Mouse (Mus musculus) MEL (cell line): ENCODE measurements around the gene Itgb3. TPM values are rescaled to one million over a fixed set of nuclear protein-coding genes. Genes with fewer than 3 reads are reported as not detected.

ENCODE experiments used
- DNase-seq: peaks from one replicate; pipeline ENCODE4 v3.0.0; 2011; ENCODE audit warnings: low read depth, low spot score
- H3K27ac ChIP-seq: 2 replicates; pipeline ENCODE4 v1.5.1; 2012; ENCODE audit warnings: low read depth, mild to moderate bottlenecking, control low read depth, low read length, moderate library complexity; ENCODE audit not compliant: control insufficient read depth
- H3K27me3 ChIP-seq, 2 experiments: fragments of 150-350 bp in 1 of 2; sonication (generic) in 1 of 2; 2 replicates each; pipeline ENCODE4 v1.6.1; 2012; ENCODE audit warnings: low read length in 2 of 2, mild to moderate bottlenecking in 2 of 2, improper control_type of control experiment in 1 of 2, moderate library complexity in 1 of 2; ENCODE audit not compliant: insufficient read depth in 2 of 2, control insufficient read depth in 1 of 2
- H3K36me3 ChIP-seq, 2 experiments: 2 replicates each; pipeline ENCODE4 v1.6.1; 2012 to 2014; ENCODE audit warnings: low read length in 2 of 2, improper control_type of control experiment in 1 of 2, inconsistent platforms in 1 of 2, mild to moderate bottlenecking in 1 of 2; ENCODE audit not compliant: insufficient read depth in 2 of 2, control insufficient read depth in 1 of 2
- H3K4me1 ChIP-seq, 2 experiments: fragments of 150-350 bp in 1 of 2; sonication (generic) in 1 of 2; 2 replicates each; pipeline ENCODE4 v1.6.1; 2012; ENCODE audit warnings: low read length in 2 of 2, improper control_type of control experiment in 1 of 2, mild to moderate bottlenecking in 1 of 2; ENCODE audit not compliant: insufficient read depth in 2 of 2, control insufficient read depth in 1 of 2
- H3K4me3 ChIP-seq, 2 experiments: fragments of 150-350 bp in 1 of 2; sonication (generic) in 1 of 2; 2 replicates each; pipeline ENCODE4 v1.5.1; 2012; ENCODE audit warnings: low read depth in 2 of 2, low read length in 2 of 2, mild to moderate bottlenecking in 2 of 2, moderate library complexity in 2 of 2, control low read depth in 1 of 2, improper control_type of control experiment in 1 of 2; ENCODE audit not compliant: control insufficient read depth in 1 of 2, insufficient read depth in 1 of 2
- H3K79me2 ChIP-seq: 2 replicates; pipeline ENCODE4 v1.6.1; 2012; ENCODE audit warnings: mild to moderate bottlenecking, low read length, moderate library complexity; ENCODE audit not compliant: control insufficient read depth, poor library complexity, insufficient read depth
- H3K9ac ChIP-seq: 2 replicates; pipeline ENCODE4 v1.6.1; 2012; ENCODE audit warnings: low read depth, mild to moderate bottlenecking, control low read depth, low read length, moderate library complexity; ENCODE audit not compliant: control insufficient read depth, poor library complexity, severe bottlenecking
- H3K9me3 ChIP-seq: fragments of 150-350 bp; sonication (generic); replicated peaks from 2 replicates; pipeline ENCODE4 v1.6.1; 2012; ENCODE audit warnings: mild to moderate bottlenecking, low read length, improper control_type of control experiment, moderate library complexity; ENCODE audit not compliant: insufficient read depth
- CTCF ChIP-seq, 3 experiments: IDR thresholded peaks in 2 of 3; conservative IDR thresholded peaks in 1 of 3; 2 replicates each; pipeline ENCODE4 v1.5.1; 2011 to 2012; ENCODE audit warnings: low read length in 3 of 3, low read depth in 2 of 3, mild to moderate bottlenecking in 2 of 3, improper control_type of control experiment in 1 of 3, inconsistent platforms in 1 of 3, mixed read lengths in 1 of 3, moderate library complexity in 1 of 3; ENCODE audit not compliant: control insufficient read depth in 1 of 3, insufficient read depth in 1 of 3, poor library complexity in 1 of 3, severe bottlenecking in 1 of 3
- E2F4 ChIP-seq: IDR thresholded peaks from 2 replicates; pipeline ENCODE4 v1.6.1; 2011; ENCODE audit warnings: low read depth, low read length, improper control_type of control experiment, borderline replicate concordance
- EP300 ChIP-seq, 2 experiments: IDR thresholded peaks; 2 replicates each; pipeline ENCODE4 v1.6.1; 2011; ENCODE audit warnings: improper control_type of control experiment in 2 of 2, low read length in 2 of 2, low read depth in 1 of 2, mild to moderate bottlenecking in 1 of 2
- HCFC1 ChIP-seq: IDR thresholded peaks from 2 replicates; pipeline ENCODE4 v1.6.1; 2012; ENCODE audit warnings: low read depth, mild to moderate bottlenecking, inconsistent platforms, low read length, improper control_type of control experiment, moderate library complexity
- JUND ChIP-seq: IDR thresholded peaks from 2 replicates; pipeline ENCODE4 v1.6.1; 2011; ENCODE audit warnings: low read depth, mild to moderate bottlenecking, improper control_type of control experiment, low read length
- MAX ChIP-seq: IDR thresholded peaks from 2 replicates; pipeline ENCODE4 v1.6.1; 2011; ENCODE audit warnings: low read length, improper control_type of control experiment
- MAZ ChIP-seq: IDR thresholded peaks from 2 replicates; pipeline ENCODE4 v1.6.1; 2012; ENCODE audit warnings: low read depth, mild to moderate bottlenecking, inconsistent platforms, low read length, improper control_type of control experiment
- MEF2A ChIP-seq: IDR thresholded peaks from 2 replicates; pipeline ENCODE4 v1.6.1; 2014; ENCODE audit warnings: low read depth, mild to moderate bottlenecking, inconsistent platforms, low read length, improper control_type of control experiment; ENCODE audit not compliant: poor library complexity, insufficient replicate concordance, severe bottlenecking; ENCODE audit errors: extremely low read depth
- NELFE ChIP-seq: IDR thresholded peaks from 2 replicates; pipeline ENCODE4 v1.6.1; 2011; ENCODE audit warnings: low read depth, low read length, improper control_type of control experiment
- POLR2AphosphoS5 ChIP-seq: IDR thresholded peaks from 2 replicates; pipeline ENCODE4 v1.6.1; 2012; ENCODE audit warnings: low read depth, borderline replicate concordance, mild to moderate bottlenecking, inconsistent platforms, low read length, moderate library complexity, mixed read lengths
- RAD21 ChIP-seq: IDR thresholded peaks from 2 replicates; pipeline ENCODE4 v1.6.1; 2011; ENCODE audit warnings: mild to moderate bottlenecking, low read depth, low read length, improper control_type of control experiment
- RCOR1 ChIP-seq: IDR thresholded peaks from 2 replicates; pipeline ENCODE4 v1.6.1; 2012; ENCODE audit warnings: low read depth, mild to moderate bottlenecking, inconsistent platforms, low read length, improper control_type of control experiment
- SMC3 ChIP-seq: IDR thresholded peaks from 2 replicates; pipeline ENCODE4 v1.6.1; 2011; ENCODE audit warnings: low read depth, low read length, improper control_type of control experiment
- TAL1 ChIP-seq: IDR thresholded peaks from 2 replicates; pipeline ENCODE4 v1.6.1; 2012; ENCODE audit warnings: mild to moderate bottlenecking, inconsistent platforms, low read length, moderate library complexity, mixed read lengths
- TBP ChIP-seq: IDR thresholded peaks from 2 replicates; pipeline ENCODE4 v1.8.0; 2011; ENCODE audit warnings: low read depth, low read length, improper control_type of control experiment
- TCF12 ChIP-seq: IDR thresholded peaks from 2 replicates; pipeline ENCODE4 v1.6.1; 2014; ENCODE audit warnings: low read depth, mild to moderate bottlenecking, inconsistent platforms, low read length, improper control_type of control experiment, moderate library complexity
- UBTF ChIP-seq: IDR thresholded peaks from 2 replicates; pipeline ENCODE4 v1.6.1; 2012; ENCODE audit warnings: low read depth, mild to moderate bottlenecking, inconsistent platforms, low read length, improper control_type of control experiment, moderate library complexity, borderline replicate concordance; ENCODE audit not compliant: insufficient read depth
- USF1 ChIP-seq: IDR thresholded peaks from 2 replicates; pipeline ENCODE4 v1.6.1; 2014; ENCODE audit warnings: low read depth, mild to moderate bottlenecking, inconsistent platforms, low read length, improper control_type of control experiment, moderate library complexity
- ZC3H11A ChIP-seq: IDR thresholded peaks from 2 replicates; pipeline ENCODE4 v1.6.1; 2012; ENCODE audit warnings: low read depth, mild to moderate bottlenecking, inconsistent platforms, low read length, improper control_type of control experiment
- ZMIZ1 ChIP-seq: IDR thresholded peaks from 2 replicates; pipeline ENCODE4 v1.6.1; 2012; ENCODE audit warnings: low read depth, mild to moderate bottlenecking, inconsistent platforms, low read length, improper control_type of control experiment, moderate library complexity
- polyA plus RNA-seq, 2 experiments: library from polyadenylated mRNA; stranded (reverse) in 1 of 2; unstranded in 1 of 2; fragments of >175 nt in 1 of 2; fragments of >200 nt in 1 of 2; gene quantifications; 2 replicates each; pipeline versions ENCODE4 v1.2.1 to v1.2.4; 2012; ENCODE audit warnings: low replicate concordance in 2 of 2, low read depth in 1 of 2; ENCODE audit not compliant: insufficient read length in 2 of 2, insufficient read depth in 1 of 2, missing spikeins in 1 of 2
- total RNA-seq: library from RNA; depleted of rRNA; stranded (reverse); fragments of 300-350 nt; gene quantifications from 2 replicates; pipeline ENCODE4 v1.2.3, GENCODE M21; 2012

The Itgb3 gene
- total and polyA plus RNA-seq, 3 experiments: 0.08 to 0.32 TPM; not detected in 1

DNA sequence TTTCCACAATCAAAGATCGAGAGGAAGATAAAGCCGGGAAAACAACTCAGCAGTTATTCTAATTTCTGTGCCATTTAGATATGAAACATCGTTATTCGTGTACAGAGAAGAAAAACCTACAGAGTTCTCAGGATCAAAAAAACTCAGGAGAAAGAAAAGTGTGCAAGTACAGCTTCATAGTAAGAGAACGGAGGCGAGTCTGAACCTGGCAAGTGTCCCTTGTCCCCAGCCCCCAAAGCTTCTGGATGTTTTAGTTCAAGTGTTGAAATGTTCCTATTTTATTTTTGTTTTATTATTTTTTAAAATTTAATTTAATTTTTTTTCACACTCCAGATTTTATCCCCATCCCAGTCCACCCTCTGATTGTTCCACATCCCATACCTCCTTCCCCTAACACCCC lies 85.4 kb downstream of the Itgb3 start:
- no peaks in the 10 kb centered on the region for H3K4me1 ChIP-seq
- H3K79me2 ChIP-seq: no peaks in the 10 kb centered on the region
- no peak overlapping the region for H3K27ac ChIP-seq
- no peak overlapping the region for H3K9ac ChIP-seq
- no peaks in the 10 kb centered on the region for H3K9me3 ChIP-seq
- no peak overlapping the region for H3K4me3 ChIP-seq
- peaks cover 5 to 10% of the 10 kb centered on the region in 2 experiments; a peak in 3 of 4 replicates for H3K27me3 ChIP-seq
- DNase-seq: no peak
- H3K36me3 ChIP-seq: no peaks in the 10 kb centered on the region
- no peak for TF ChIP-seq MAZ
- no peak for TF ChIP-seq RAD21
- TF ChIP-seq EP300 (IDR thresholded peaks at IDR 0.05; ENCODE audit: low read depth in 1 of 2, low read length in 2 of 2): no peak
- TF ChIP-seq E2F4: no peak
- TF ChIP-seq TCF12: no peak
- TF ChIP-seq, all 39 proteins: peak for 0

GRCm38 (mm10) chr11:104704097-104704496 lies 96.3 kb downstream of the Itgb3 start:
- DNase-seq: no peak

GRCm38 (mm10) chr11:104707084-104707483 lies 99.3 kb downstream of the Itgb3 start:
- no peaks in the 10 kb centered on the region for H3K79me2 ChIP-seq
- H3K4me3 ChIP-seq: no peak overlapping the region
- H3K9ac ChIP-seq: no peak overlapping the region
- TF ChIP-seq MEF2A (no peak), SMC3 (peak; percentile 32), TBP (no peak), RCOR1 (no peak), NELFE (no peak), TAL1 (no peak), MAX (no peak), RAD21 (peak; percentile 26), E2F4 (no peak), HCFC1 (no peak), ZMIZ1 (no peak), CTCF (IDR thresholded peaks at IDR 0.05 in 2 of 3, conservative IDR thresholded peaks at IDR 0.05 in 1 of 3; ENCODE audit: control insufficient read depth in 1 of 3, insufficient read depth in 1 of 3, low read depth in 2 of 3, low read length in 3 of 3, poor library complexity in 1 of 3, severe bottlenecking in 1 of 3) (peak; percentile 9 to 47 (median 41); a peak in 5 of 6 replicates), USF1 (no peak)
- no peaks in the 10 kb centered on the region for H3K36me3 ChIP-seq
- peak; percentile 32 for DNase-seq
- no peaks in the 10 kb centered on the region for H3K9me3 ChIP-seq
- peaks cover 0 to 5% of the 10 kb centered on the region in 2 experiments; a peak in 2 of 4 replicates for H3K27me3 ChIP-seq
- H3K4me1 ChIP-seq: peaks cover 3 to 4% of the 10 kb centered on the region in 2 experiments; a peak in 2 of 4 replicates
- H3K27ac ChIP-seq: no peak overlapping the region

More at GRCm38 (mm10) chr11:104704097-104704496, 96.3 kb downstream of the Itgb3 start:
- no peak overlapping the region for H3K4me3 ChIP-seq
- TF ChIP-seq POLR2AphosphoS5: no peak
- no peak for TF ChIP-seq E2F4
- no peak for TF ChIP-seq RAD21
- TF ChIP-seq RCOR1: no peak
- no peak for TF ChIP-seq TCF12
- TF ChIP-seq ZC3H11A: no peak
- TF ChIP-seq UBTF: no peak
- no peak for TF ChIP-seq HCFC1
- no peak for TF ChIP-seq JUND
- TF ChIP-seq MEF2A: no peak
- TF ChIP-seq MAZ: no peak
- TF ChIP-seq, all 39 proteins: peak for 0
- peaks cover 3 to 4% of the 10 kb centered on the region in 2 experiments; a peak in 2 of 4 replicates for H3K4me1 ChIP-seq
- no peaks in the 10 kb centered on the region for H3K79me2 ChIP-seq
- H3K9me3 ChIP-seq: no peaks in the 10 kb centered on the region
- no peak overlapping the region for H3K9ac ChIP-seq
- no peaks in the 10 kb centered on the region for H3K36me3 ChIP-seq
- no peak overlapping the region for H3K27ac ChIP-seq
- H3K27me3 ChIP-seq: no peaks in the 10 kb centered on the region; a peak in 2 of 4 replicates
